Mouse (Mus musculus): ENCODE measurements around the gene Tmprss7. TPM values are rescaled to one million over a fixed set of nuclear protein-coding genes. Genes with fewer than 3 reads are reported as not detected.

The Tmprss7 gene
- polyA plus RNA-seq, 1 experiment from 2014 or later: 0.41 TPM

- ATAC-seq (no peak), DNase-seq (ENCODE audit: low spot score) (no peak)
- Histone ChIP-seq H3K4me3 (ENCODE audit: low read depth, low read length) (no peak overlapping the region), H3K36me3 (ENCODE audit: control insufficient read depth, insufficient read depth, low read length) (no peaks in the 10 kb centered on the region), H3K9me3 (replicated peaks; ENCODE audit: control insufficient read depth, low read length) (no peaks in the 10 kb centered on the region), H3K4me1 (ENCODE audit: control insufficient read depth, insufficient read depth, low read length) (no peaks in the 10 kb centered on the region; the same call in 1 of the 2 replicates), H3K27me3 (replicated peaks; ENCODE audit: control insufficient read depth, insufficient read depth, low read length) (peaks cover 6% of the 10 kb centered on the region; the same call in 1 of the 2 replicates), H3K27ac (ENCODE audit: low read depth, low read length) (no peak overlapping the region), H3K9ac (ENCODE audit: low read length) (no peak overlapping the region), H3K4me2 (ENCODE audit: low read length) (no peak overlapping the region)
- WGBS: 87% methylated on average over 2 of the region's 2 CpGs
Measured at GRCm38 (mm10) chr16:45651497-45651896, 42.0 kb downstream of the Tmprss7 start.

GRCm38 (mm10) chr16:45644380-45644779 lies 49.1 kb downstream of the Tmprss7 start:
- Histone ChIP-seq H3K4me1 (ENCODE audit: control insufficient read depth, insufficient read depth, low read length) (no peaks in the 10 kb centered on the region), H3K27me3 (replicated peaks; ENCODE audit: control insufficient read depth, insufficient read depth, low read length) (no peaks in the 10 kb centered on the region), H3K27ac (ENCODE audit: low read depth, low read length) (no peak overlapping the region), H3K9me3 (replicated peaks; ENCODE audit: control insufficient read depth, low read length) (no peaks in the 10 kb centered on the region), H3K4me2 (ENCODE audit: low read length) (no peak overlapping the region), H3K9ac (ENCODE audit: low read length) (no peak overlapping the region), H3K36me3 (ENCODE audit: control insufficient read depth, insufficient read depth, low read length) (no peaks in the 10 kb centered on the region), H3K4me3 (ENCODE audit: low read depth, low read length) (no peak overlapping the region)
- no peak for DNase-seq (ENCODE audit: low spot score)
- WGBS: 82% methylated on average over 6 of the region's 6 CpGs
- ATAC-seq: no peak

GRCm38 (mm10) chr16:45643944-45644343 lies 49.5 kb downstream of the Tmprss7 start:
- Histone ChIP-seq H3K4me2 (ENCODE audit: low read length) (no peak overlapping the region), H3K27ac (ENCODE audit: low read depth, low read length) (no peak overlapping the region), H3K36me3 (ENCODE audit: control insufficient read depth, insufficient read depth, low read length) (no peaks in the 10 kb centered on the region), H3K4me3 (ENCODE audit: low read depth, low read length) (no peak overlapping the region), H3K27me3 (replicated peaks; ENCODE audit: control insufficient read depth, insufficient read depth, low read length) (no peaks in the 10 kb centered on the region), H3K9me3 (replicated peaks; ENCODE audit: control insufficient read depth, low read length) (no peaks in the 10 kb centered on the region), H3K4me1 (ENCODE audit: control insufficient read depth, insufficient read depth, low read length) (no peaks in the 10 kb centered on the region), H3K9ac (ENCODE audit: low read length) (no peak overlapping the region)
- no peak for DNase-seq (ENCODE audit: low spot score)
- WGBS: 94% methylated on average over 3 of the region's 3 CpGs
- ATAC-seq: no peak

GRCm38 (mm10) chr16:45641301-45641700 lies 52.2 kb downstream of the Tmprss7 start:
- H3K36me3 ChIP-seq (ENCODE audit: control insufficient read depth, insufficient read depth, low read length): no peaks in the 10 kb centered on the region
- no peak overlapping the region for H3K27ac ChIP-seq (ENCODE audit: low read depth, low read length)
- ATAC-seq (no peak), DNase-seq (ENCODE audit: low spot score) (no peak)
- H3K9me3 ChIP-seq (replicated peaks; ENCODE audit: control insufficient read depth, low read length): no peaks in the 10 kb centered on the region
- no peaks in the 10 kb centered on the region for H3K4me1 ChIP-seq (ENCODE audit: control insufficient read depth, insufficient read depth, low read length)
- H3K9ac ChIP-seq (ENCODE audit: low read length): no peak overlapping the region
- no peak overlapping the region for H3K4me2 ChIP-seq (ENCODE audit: low read length)
- 69% methylated on average over 3 of the region's 3 CpGs for WGBS
- H3K4me3 ChIP-seq (ENCODE audit: low read depth, low read length): no peak overlapping the region
- H3K27me3 ChIP-seq (replicated peaks; ENCODE audit: control insufficient read depth, insufficient read depth, low read length): no peaks in the 10 kb centered on the region

- WGBS: 86% methylated on average over 10 of the region's 10 CpGs
- Histone ChIP-seq H3K27ac (ENCODE audit: low read depth, low read length) (no peak overlapping the region), H3K4me1 (ENCODE audit: control insufficient read depth, insufficient read depth, low read length) (no peaks in the 10 kb centered on the region), H3K27me3 (replicated peaks; ENCODE audit: control insufficient read depth, insufficient read depth, low read length) (no peaks in the 10 kb centered on the region), H3K4me3 (ENCODE audit: low read depth, low read length) (no peak overlapping the region), H3K4me2 (ENCODE audit: low read length) (no peak overlapping the region), H3K36me3 (ENCODE audit: control insufficient read depth, insufficient read depth, low read length) (no peaks in the 10 kb centered on the region), H3K9ac (ENCODE audit: low read length) (no peak overlapping the region), H3K9me3 (replicated peaks; ENCODE audit: control insufficient read depth, low read length) (no peaks in the 10 kb centered on the region)
- DNase-seq (ENCODE audit: low spot score) (no peak), ATAC-seq (no peak)
Measured at GRCm38 (mm10) chr16:45640070-45640762, 53.2 kb downstream of the Tmprss7 start.

- Histone ChIP-seq H3K4me1 (ENCODE audit: control insufficient read depth, insufficient read depth, low read length) (no peaks in the 10 kb centered on the region), H3K27me3 (replicated peaks; ENCODE audit: control insufficient read depth, insufficient read depth, low read length) (no peaks in the 10 kb centered on the region), H3K4me2 (ENCODE audit: low read length) (no peak overlapping the region), H3K4me3 (ENCODE audit: low read depth, low read length) (no peak overlapping the region), H3K27ac (ENCODE audit: low read depth, low read length) (no peak overlapping the region), H3K9ac (ENCODE audit: low read length) (no peak overlapping the region), H3K9me3 (replicated peaks; ENCODE audit: control insufficient read depth, low read length) (no peaks in the 10 kb centered on the region), H3K36me3 (ENCODE audit: control insufficient read depth, insufficient read depth, low read length) (no peaks in the 10 kb centered on the region)
- no peak for DNase-seq (ENCODE audit: low spot score)
- WGBS: 82% methylated on average over 2 of the region's 2 CpGs
- ATAC-seq: no peak
Measured at GRCm38 (mm10) chr16:45635826-45636225, 57.6 kb downstream of the Tmprss7 start.

- Histone ChIP-seq H3K27ac (ENCODE audit: low read depth, low read length) (no peak overlapping the region), H3K4me2 (ENCODE audit: low read length) (no peak overlapping the region), H3K4me3 (ENCODE audit: low read depth, low read length) (no peak overlapping the region), H3K4me1 (ENCODE audit: control insufficient read depth, insufficient read depth, low read length) (no peaks in the 10 kb centered on the region), H3K9me3 (replicated peaks; ENCODE audit: control insufficient read depth, low read length) (no peaks in the 10 kb centered on the region), H3K27me3 (replicated peaks; ENCODE audit: control insufficient read depth, insufficient read depth, low read length) (no peaks in the 10 kb centered on the region), H3K9ac (ENCODE audit: low read length) (no peak overlapping the region), H3K36me3 (ENCODE audit: control insufficient read depth, insufficient read depth, low read length) (no peaks in the 10 kb centered on the region)
- ATAC-seq (no peak), DNase-seq (ENCODE audit: low spot score) (no peak)
- 89% methylated on average over 4 of the region's 4 CpGs for WGBS
Measured at GRCm38 (mm10) chr16:45632420-45632819, 61.0 kb downstream of the Tmprss7 start.

GRCm38 (mm10) chr16:45630347-45630960 lies 63.0 kb downstream of the Tmprss7 start:
- Histone ChIP-seq H3K4me3 (ENCODE audit: low read depth, low read length) (no peak overlapping the region), H3K4me1 (ENCODE audit: control insufficient read depth, insufficient read depth, low read length) (no peaks in the 10 kb centered on the region), H3K9me3 (replicated peaks; ENCODE audit: control insufficient read depth, low read length) (no peaks in the 10 kb centered on the region), H3K27me3 (replicated peaks; ENCODE audit: control insufficient read depth, insufficient read depth, low read length) (no peaks in the 10 kb centered on the region), H3K4me2 (ENCODE audit: low read length) (no peak overlapping the region), H3K36me3 (ENCODE audit: control insufficient read depth, insufficient read depth, low read length) (no peaks in the 10 kb centered on the region), H3K9ac (ENCODE audit: low read length) (no peak overlapping the region), H3K27ac (ENCODE audit: low read depth, low read length) (no peak overlapping the region)
- 60% methylated on average over 5 of the region's 5 CpGs for WGBS
- DNase-seq (ENCODE audit: low spot score) (peak; percentile 87), ATAC-seq (peak; percentile 87)

- Histone ChIP-seq H3K9me3 (replicated peaks; ENCODE audit: control insufficient read depth, low read length) (no peaks in the 10 kb centered on the region), H3K4me2 (ENCODE audit: low read length) (no peak overlapping the region), H3K36me3 (ENCODE audit: control insufficient read depth, insufficient read depth, low read length) (no peaks in the 10 kb centered on the region), H3K9ac (ENCODE audit: low read length) (no peak overlapping the region), H3K27ac (ENCODE audit: low read depth, low read length) (no peak overlapping the region), H3K4me1 (ENCODE audit: control insufficient read depth, insufficient read depth, low read length) (no peaks in the 10 kb centered on the region), H3K27me3 (replicated peaks; ENCODE audit: control insufficient read depth, insufficient read depth, low read length) (no peaks in the 10 kb centered on the region), H3K4me3 (ENCODE audit: low read depth, low read length) (no peak overlapping the region)
- peak; percentile 34; the same call in 1 of the 2 replicates for ATAC-seq
- 81% methylated on average over 8 of the region's 8 CpGs for WGBS
- DNase-seq (ENCODE audit: low spot score): no peak
Measured at GRCm38 (mm10) chr16:45629497-45630105, 63.9 kb downstream of the Tmprss7 start.
